ENCODE assay signal across 8 mouse cellular contexts in genomic region chr3:90373432-90374028, GRCm38 (mm10). TPM values are rescaled to one million over a fixed set of nuclear protein-coding genes. Genes with fewer than 3 reads are reported as not detected.
DNase-seq lines count a peak whose midpoint lies in the region; ATAC-seq and TF ChIP-seq lines count a peak whose summit lies in the region.

No protein-coding gene starts in this region.

- TF ChIP-seq POLR2A in CH12.LX (IDR thresholded peaks at IDR 0.05; ENCODE audit: low read depth, low read length) = no peak
- TF ChIP-seq POLR2A in lung, adult 2 months (IDR thresholded peaks at IDR 0.05; ENCODE audit: borderline replicate concordance, extremely low read depth, low read depth, low read length) = no peak

- H3K4me2 ChIP-seq in CH12.LX (ENCODE audit: insufficient read depth, low read depth, poor library complexity, severe bottlenecking) = no peak overlapping the region
- H3K4me2 ChIP-seq in forebrain, embryonic 14.5 days (ENCODE audit: low read length) = no peak overlapping the region

- no peak for TF ChIP-seq EP300 in CH12.LX (IDR thresholded peaks at IDR 0.05; ENCODE audit: low read length)

- WGBS in forebrain, embryonic 14.5 days = 27% methylated on average over 4 of the region's 4 CpGs
- 24% methylated on average over 4 of the region's 4 CpGs for WGBS in large intestine, adult 2 months
- 25% methylated on average over 4 of the region's 4 CpGs for WGBS in lung, adult 2 months

- intact Hi-C loops in heart, postnatal 25 days (cut with DNase I) = loop anchor here (1.0 to 2.0 kb wide), 3 partner anchors 83 to 153 kb away; partner anchors contain the start of gene Dennd4b

- dilution Hi-C loops in CH12.LX (cut with MboI; ENCODE audit: extremely low pct_ligation_motif_present, extremely low pct_unique_long_range_greater_than_20kb, low sequenced_read_pairs) = no loop called here

- H3K36me3 ChIP-seq in CH12.LX (replicated peaks in 1 of 2; ENCODE audit: control insufficient read depth in 1 of 2, insufficient read depth in 1 of 2, low read length in 1 of 2) = no peaks in the 10 kb centered on the region
- H3K36me3 ChIP-seq in forebrain, embryonic 14.5 days (ENCODE audit: control insufficient read depth, insufficient read depth, low read length) = no peaks in the 10 kb centered on the region

- no peak overlapping the region for H3K9ac ChIP-seq in CH12.LX (ENCODE audit: insufficient read depth, low read depth)
- no peak overlapping the region for H3K9ac ChIP-seq in forebrain, embryonic 14.5 days (ENCODE audit: low read length)

- H3K79me2 ChIP-seq in CH12.LX (replicated peaks; ENCODE audit: control insufficient read depth, extremely low read depth, insufficient read depth, poor library complexity, severe bottlenecking) = no peaks in the 10 kb centered on the region

- no peaks in the 10 kb centered on the region for H3K27me3 ChIP-seq in CH12.LX (replicated peaks)
- H3K27me3 ChIP-seq in forebrain, embryonic 14.5 days (replicated peaks; ENCODE audit: control insufficient read depth, insufficient read depth, low read length) = no peaks in the 10 kb centered on the region

- H3K4me3 ChIP-seq in CH12.LX (replicated peaks in 1 of 3; ENCODE audit: low read depth in 2 of 3, low read length in 2 of 3, poor library complexity in 1 of 3) = no peak overlapping the region
- H3K4me3 ChIP-seq in forebrain, embryonic 14.5 days (ENCODE audit: low read depth, low read length) = no peak overlapping the region
- no peak overlapping the region for H3K4me3 ChIP-seq in lung, adult 2 months (replicated peaks; ENCODE audit: extremely low read depth, low read depth, low read length)

- in situ Hi-C loops in CH12.LX (cut with MboI; ENCODE audit: low pct_ligation_motif_present, low pct_unique_long_range_greater_than_20kb, low sequenced_read_pairs) = loop anchor here (5.0 to 10.0 kb wide), 2 partner anchors 79 to 151 kb away; partner anchors contain the start of gene Gatad2b

- TF ChIP-seq RAD21 in CH12.LX (IDR thresholded peaks at IDR 0.05; ENCODE audit: low read depth, low read length) = peak; percentile 88

- TF ChIP-seq CTCF in CH12.LX (conservative IDR thresholded peaks at IDR 0.05 in 1 of 2, IDR thresholded peaks at IDR 0.05 in 1 of 2; ENCODE audit: low read depth in 2 of 2, low read length in 2 of 2) = peak; percentile 92 to 94
- TF ChIP-seq CTCF in lung, adult 2 months (IDR thresholded peaks at IDR 0.05; ENCODE audit: insufficient read depth, low read length) = peak; percentile 66

- ATAC-seq in forebrain, embryonic 14.5 days = peak; percentile 82; the same call in 1 of the 2 replicates
- ATAC-seq in neutrophil, adult 5-6 weeks (ENCODE audit: extremely low read depth, insufficient number of reproducible peaks, low FRiP score, poor library complexity, severe bottlenecking) = peak; percentile 60

- H3K4me1 ChIP-seq in CH12.LX (ENCODE audit: control insufficient read depth in 1 of 2, insufficient read depth in 2 of 2) = peaks cover 8 to 24% of the 10 kb centered on the region in 2 experiments
- H3K4me1 ChIP-seq in forebrain, embryonic 14.5 days (ENCODE audit: control insufficient read depth, insufficient read depth, low read length) = no peaks in the 10 kb centered on the region
- no peaks in the 10 kb centered on the region for H3K4me1 ChIP-seq in lung, adult 2 months (ENCODE audit: control insufficient read depth, insufficient read depth, low read length)

- no peak overlapping the region for H3K27ac ChIP-seq in CH12.LX (ENCODE audit: insufficient read depth, low read depth)
- no peak overlapping the region for H3K27ac ChIP-seq in forebrain, embryonic 14.5 days (ENCODE audit: low read depth, low read length)

- DNase-seq in CH12.LX (ENCODE audit: extremely low read depth) = peak; percentile 85
- peak; percentile 77 for DNase-seq in c-Kit-positive CD71-positive TER-119-negative erythroid progenitor cells, embryonic 14.5 days (ENCODE audit: low read depth)
- peak; percentile 94 for DNase-seq in forebrain, embryonic 14.5 days (ENCODE audit: low spot score)
- peak; percentile 38 for DNase-seq in heart, postnatal 25 days (ENCODE audit: low spot score)
- DNase-seq in large intestine, adult 2 months (ENCODE audit: low read depth, low spot score) = peak; percentile 47
- DNase-seq in lung, adult 2 months = peak; percentile 70
- DNase-seq in thymus, adult 18-20 months = peak; percentile 23 to 61

- H3K9me3 ChIP-seq in CH12.LX (replicated peaks; ENCODE audit: low read length) = no peaks in the 10 kb centered on the region
- no peaks in the 10 kb centered on the region for H3K9me3 ChIP-seq in forebrain, embryonic 14.5 days (replicated peaks; ENCODE audit: control insufficient read depth, low read length)

TF ChIP-seq in CH12.LX, 34 proteins besides CTCF, POLR2A, EP300 and RAD21:
- TF ChIP-seq GABPA (IDR thresholded peaks at IDR 0.05; ENCODE audit: insufficient replicate concordance, low read depth, low read length) (no peak), E2F4 (IDR thresholded peaks at IDR 0.05; ENCODE audit: insufficient replicate concordance, low read depth, low read length) (no peak), CHD2 (IDR thresholded peaks at IDR 0.05; ENCODE audit: low read length) (no peak), CHD1 (IDR thresholded peaks at IDR 0.05; ENCODE audit: low read depth, low read length) (no peak), TBP (conservative IDR thresholded peaks at IDR 0.05; ENCODE audit: low read depth, low read length) (no peak), POLR2AphosphoS2 (IDR thresholded peaks at IDR 0.05; ENCODE audit: low read depth, low read length) (no peak), USF2 (conservative IDR thresholded peaks at IDR 0.05; ENCODE audit: low read depth, low read length) (no peak), JUN (IDR thresholded peaks at IDR 0.05; ENCODE audit: insufficient read depth, low read depth, low read length) (no peak), ETS1 (conservative IDR thresholded peaks at IDR 0.05; ENCODE audit: low read depth, low read length) (no peak), UBTF (IDR thresholded peaks at IDR 0.05; ENCODE audit: low read depth, low read length) (no peak), ZC3H11A (IDR thresholded peaks at IDR 0.05; ENCODE audit: low read depth, low read length) (peak; percentile 70), ELF1 (IDR thresholded peaks at IDR 0.05; ENCODE audit: low read depth, low read length) (no peak), SMC3 (IDR thresholded peaks at IDR 0.05; ENCODE audit: low read depth, low read length) (peak; percentile 85), MAFK (IDR thresholded peaks at IDR 0.05; ENCODE audit: insufficient replicate concordance, low read length) (no peak), KAT2A (IDR thresholded peaks at IDR 0.05; ENCODE audit: insufficient replicate concordance, low read length) (no peak), MXI1 (IDR thresholded peaks at IDR 0.05; ENCODE audit: low read depth, low read length) (no peak), IRF4 (IDR thresholded peaks at IDR 0.05; ENCODE audit: low read depth, low read length) (peak; percentile 32; the same call in 1 of the 2 replicates), MYC (IDR thresholded peaks at IDR 0.05; ENCODE audit: low read depth, low read length) (peak; percentile 62; the same call in 1 of the 2 replicates), PAX5 (IDR thresholded peaks at IDR 0.05; ENCODE audit: low read length) (no peak), MAZ (IDR thresholded peaks at IDR 0.05; ENCODE audit: low read depth, low read length) (no peak), MEF2A (IDR thresholded peaks at IDR 0.05; ENCODE audit: borderline replicate concordance, low read depth, low read length) (no peak), SIN3A (IDR thresholded peaks at IDR 0.05; ENCODE audit: low read length) (0 out of 2 replicates have a peak, but pooled peaks have one; percentile 38), MAX (IDR thresholded peaks at IDR 0.05; ENCODE audit: low read length) (no peak), TCF12 (IDR thresholded peaks at IDR 0.05; ENCODE audit: low read depth, low read length) (peak; percentile 21; the same call in 1 of the 2 replicates), ZKSCAN1 (IDR thresholded peaks at IDR 0.05; ENCODE audit: borderline replicate concordance, low read depth, low read length) (no peak), BHLHE40 (IDR thresholded peaks at IDR 0.05; ENCODE audit: low read depth, low read length) (no peak), NELFE (IDR thresholded peaks at IDR 0.05; ENCODE audit: low read depth, low read length) (no peak), RCOR1 (conservative IDR thresholded peaks at IDR 0.05; ENCODE audit: low read depth, low read length) (no peak), JUND (conservative IDR thresholded peaks at IDR 0.05; ENCODE audit: low read depth, low read length) (peak; percentile 19; the same call in 1 of the 2 replicates), NRF1 (IDR thresholded peaks at IDR 0.05; ENCODE audit: low read depth, low read length) (no peak), HCFC1 (IDR thresholded peaks at IDR 0.05; ENCODE audit: low read depth, low read length) (no peak), ZNF384 (IDR thresholded peaks at IDR 0.05; ENCODE audit: low read depth, low read length) (peak; percentile 31; the same call in 1 of the 2 replicates), ZMIZ1 (IDR thresholded peaks at IDR 0.05; ENCODE audit: low read depth, low read length) (no peak), USF1 (IDR thresholded peaks at IDR 0.05; ENCODE audit: low read depth, low read length) (no peak)

RNA-seq across cellular contexts. Expression of gene Slc27a3, which starts 16.2 kb away (rescaled TPM):
- total RNA-seq in CH12.LX (2012; rRNA removed) (2.6 TPM in 2 replicates), CH12.LX (2014; rRNA removed) (1.3 and 1.5 TPM in 2 replicates)
- polyA plus RNA-seq in CH12.LX (2012; ENCODE audit: insufficient read length, low read depth) = 1.6 and 1.9 TPM in 2 replicates
- polyA plus RNA-seq in forebrain, embryonic 14.5 days (2014; fragmentation: Nextera tagmentation; extraction: Ambion mirVana) = 11.9 and 13.4 TPM in 2 replicates
- total RNA-seq in heart, postnatal 25 days (2021) = 1 to 10 TPM in 1 of 2 experiments, under 1 TPM in 1; 0.78 to 1.4 TPM
- 4.6 and 5.9 TPM in 2 replicates for polyA plus RNA-seq in large intestine, adult 2 months (2012; rRNA removed)
- 26.3 and 27.5 TPM in 2 replicates for polyA plus RNA-seq in lung, adult 2 months (2012; rRNA removed)
- 0.35 and 2.7 TPM in 2 replicates for total RNA-seq in neutrophil, adult 5-6 weeks (2017)

RNA-seq across cellular contexts. Expression of gene Ints3, which starts 59.9 kb away (rescaled TPM):
- total RNA-seq in CH12.LX (2012; rRNA removed) = 30.7 and 36.5 TPM in 2 replicates
- 20.3 and 20.5 TPM in 2 replicates for total RNA-seq in CH12.LX (2014; rRNA removed)
- 37.9 and 45.9 TPM in 2 replicates for polyA plus RNA-seq in CH12.LX (2012; ENCODE audit: insufficient read length, low read depth)
- 20.7 and 25.3 TPM in 2 replicates for polyA plus RNA-seq in forebrain, embryonic 14.5 days (2014; fragmentation: Nextera tagmentation; extraction: Ambion mirVana)
- total RNA-seq in heart, postnatal 25 days (2021) = 10 to 100 TPM; 25.2 to 26.9 TPM
- polyA plus RNA-seq in large intestine, adult 2 months (2012; rRNA removed) = 28.7 and 32.2 TPM in 2 replicates
- polyA plus RNA-seq in lung, adult 2 months (2012; rRNA removed) = 24.6 and 28.4 TPM in 2 replicates
- total RNA-seq in neutrophil, adult 5-6 weeks (2017) = 17.3 and 23.2 TPM in 2 replicates

Comparison
In these comparisons a context has a peak if more than half of its experiments do, and no peak if none do; other contexts are left out.
1. DNase-seq: peak in every context shown above with its lines; median percentile 94 in forebrain, embryonic 14.5 days; 85 in CH12.LX; 77 in c-Kit-positive CD71-positive TER-119-negative erythroid progenitor cells, embryonic 14.5 days; 70 in lung, adult 2 months; 47 in large intestine, adult 2 months; 42 in thymus, adult 18-20 months; 38 in heart, postnatal 25 days.